Mouse (Mus musculus): Measurements from ENCODE around the gene Gnai3.

Gene Gnai3

DNA sequence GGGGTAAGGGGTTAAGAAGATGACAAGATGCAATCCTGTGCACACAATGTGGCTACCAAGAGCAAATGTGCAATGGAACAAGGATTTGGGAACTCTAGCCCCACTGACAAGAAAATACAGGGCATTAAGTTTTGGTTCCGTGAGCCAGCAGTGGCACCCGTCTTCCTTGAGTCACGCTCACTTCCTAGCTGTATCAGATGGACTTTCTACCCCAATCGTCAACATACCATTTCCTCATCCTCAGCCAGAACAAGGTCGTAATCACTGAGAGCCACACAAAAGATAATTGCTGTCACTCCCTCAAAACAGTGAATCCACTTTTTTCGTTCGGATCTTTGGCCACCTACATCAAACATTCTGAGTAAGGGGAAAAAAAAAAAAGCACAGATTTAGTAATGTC, 33.7 kb downstream of the Gnai3 start:
- DNase-seq (ENCODE audit: low read depth, low spot score) = no peak

GRCm38 (mm10) chr3:108111320-108111719, 34.6 kb downstream of the Gnai3 start:
- no peak for DNase-seq (ENCODE audit: low read depth, low spot score)

- DNase-seq (ENCODE audit: low read depth, low spot score) = no peak
These were observed 40.7 kb downstream of the Gnai3 start for GRCm38 (mm10) chr3:108105281-108105680.

- DNase-seq (ENCODE audit: low read depth, low spot score) = no peak
These were observed 43.9 kb downstream of the Gnai3 start for GRCm38 (mm10) chr3:108102075-108102474.

- no peak for DNase-seq (ENCODE audit: low read depth, low spot score)
These were observed 44.4 kb downstream of the Gnai3 start for GRCm38 (mm10) chr3:108101594-108101993.

DNA sequence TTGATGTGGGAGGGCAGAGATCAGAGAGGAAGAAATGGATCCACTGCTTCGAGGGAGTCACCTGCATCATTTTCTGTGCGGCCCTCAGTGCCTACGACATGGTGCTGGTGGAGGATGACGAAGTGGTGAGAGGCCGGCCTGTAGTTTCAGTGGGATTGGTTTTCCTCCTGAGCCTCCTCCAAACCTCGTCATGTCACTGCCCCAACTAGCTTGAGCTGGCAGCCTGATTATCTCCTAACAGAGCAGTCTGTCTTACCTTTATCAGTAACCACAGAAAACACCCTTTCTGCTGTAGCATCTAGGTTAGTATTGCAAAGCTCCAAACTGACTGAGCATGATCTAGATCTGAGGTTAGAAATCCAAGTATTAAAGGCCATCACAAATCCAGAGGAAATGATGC, 47.6 kb downstream of the Gnai3 start:
- no peak for DNase-seq (ENCODE audit: low read depth, low spot score)

DNA sequence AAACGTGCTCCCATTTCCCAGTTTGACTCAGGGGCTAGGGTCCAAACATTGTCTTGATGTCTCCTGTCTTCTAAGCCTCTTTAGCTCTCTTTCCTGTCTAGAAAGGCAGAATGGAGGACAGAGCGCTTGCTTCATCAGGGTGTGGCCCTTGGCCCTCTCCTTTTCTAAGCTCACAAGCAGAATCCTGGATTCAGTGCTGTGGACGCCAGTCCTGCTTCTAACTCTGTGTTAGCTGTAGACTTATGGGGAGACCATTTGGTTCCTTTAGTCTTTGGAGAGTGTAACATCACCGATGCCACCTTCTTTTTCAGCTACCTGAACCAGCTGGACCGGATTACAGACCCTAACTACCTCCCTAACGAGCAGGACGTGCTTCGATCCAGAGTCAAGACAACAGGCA, 48.3 kb downstream of the Gnai3 start:
- DNase-seq (ENCODE audit: low read depth, low spot score) = no peak

- DNase-seq (ENCODE audit: low read depth, low spot score) = no peak
These were observed 49.2 kb downstream of the Gnai3 start for GRCm38 (mm10) chr3:108096726-108097125.

DNA sequence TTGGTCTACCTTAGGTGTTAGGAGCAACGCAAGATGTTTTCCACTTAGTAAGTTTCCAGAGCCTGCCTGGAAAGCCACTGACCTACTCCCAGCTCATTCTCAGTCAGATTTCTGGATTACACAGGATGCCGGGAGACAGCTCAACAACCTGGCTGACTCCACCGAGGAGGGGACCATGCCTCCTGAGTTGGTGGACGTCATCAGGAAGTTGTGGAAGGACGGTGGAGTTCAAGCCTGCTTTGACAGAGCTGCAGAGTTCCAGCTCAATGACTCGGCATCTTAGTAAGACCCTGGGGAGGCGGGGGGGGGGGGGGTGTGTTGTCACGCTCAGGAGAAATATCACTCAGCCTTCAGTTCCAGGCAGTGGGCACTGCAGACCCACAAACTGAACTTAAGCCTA, 49.7 kb downstream of the Gnai3 start:
- DNase-seq (ENCODE audit: low read depth, low spot score) = no peak

- DNase-seq (ENCODE audit: low read depth, low spot score) = no peak
These were observed 50.8 kb downstream of the Gnai3 start for GRCm38 (mm10) chr3:108094976-108095760.

- no peak for DNase-seq (ENCODE audit: low read depth, low spot score)
These were observed 51.8 kb downstream of the Gnai3 start for GRCm38 (mm10) chr3:108094146-108094545.

DNA sequence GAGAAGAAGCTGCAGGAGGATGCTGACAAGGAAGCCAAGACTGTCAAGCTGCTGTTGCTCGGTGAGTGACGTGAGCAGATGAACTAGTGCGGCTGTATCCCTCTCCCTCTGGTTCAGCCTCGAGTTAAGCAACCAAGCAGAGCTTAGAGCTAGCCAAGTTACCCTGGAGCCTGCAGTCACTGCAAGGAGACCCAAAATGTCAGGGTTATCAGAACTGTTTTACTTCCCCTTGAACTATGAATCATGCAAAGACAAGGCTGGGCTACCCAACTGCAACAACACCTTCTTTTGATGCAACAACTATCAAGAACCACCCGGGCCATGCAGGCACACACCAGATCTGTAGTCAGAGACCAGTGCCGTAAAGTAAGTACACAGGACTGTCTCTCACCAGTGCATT, 52.6 kb downstream of the Gnai3 start:
- no peak for DNase-seq (ENCODE audit: low read depth, low spot score)

DNA sequence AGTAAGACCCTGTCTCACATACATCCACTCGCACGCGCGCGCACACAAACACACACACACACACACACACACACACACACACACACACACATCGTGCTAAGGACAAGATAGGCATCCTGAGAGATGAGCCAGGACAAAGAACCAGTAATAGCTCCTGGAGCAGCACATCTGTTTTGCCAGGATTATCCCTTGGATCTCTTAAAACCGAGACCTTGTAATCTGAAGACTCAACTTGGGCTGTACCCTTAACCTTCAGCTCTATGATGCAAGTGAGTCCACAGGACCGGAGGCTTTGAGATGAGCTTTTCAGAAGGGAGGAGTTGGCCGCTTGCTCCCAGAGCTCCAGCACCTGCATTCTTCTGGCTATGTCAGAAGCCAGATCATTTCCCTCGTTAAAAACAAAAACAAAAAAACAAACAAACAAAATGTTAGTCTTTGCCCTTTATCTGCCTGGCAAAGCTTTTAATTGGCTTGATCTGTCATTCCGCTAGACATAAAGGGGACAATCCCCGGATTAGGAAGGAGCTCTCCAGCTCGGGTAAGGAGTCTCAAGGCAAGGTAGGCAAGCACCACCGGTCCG, 53.3 kb downstream of the Gnai3 start, which contains the start of gene Gnat2:
Gene Gnat2 (plus strand): TSS at position 254 of the 580 bp plus-strand sequence.
- DNase-seq (ENCODE audit: low read depth, low spot score) = no peak

- no peak for DNase-seq (ENCODE audit: low read depth, low spot score)
These were observed 53.9 kb downstream of the Gnai3 start for GRCm38 (mm10) chr3:108092030-108092429.

- no peak for DNase-seq (ENCODE audit: low read depth, low spot score)
These were observed 55.4 kb downstream of the Gnai3 start for GRCm38 (mm10) chr3:108090561-108090960.

DNA sequence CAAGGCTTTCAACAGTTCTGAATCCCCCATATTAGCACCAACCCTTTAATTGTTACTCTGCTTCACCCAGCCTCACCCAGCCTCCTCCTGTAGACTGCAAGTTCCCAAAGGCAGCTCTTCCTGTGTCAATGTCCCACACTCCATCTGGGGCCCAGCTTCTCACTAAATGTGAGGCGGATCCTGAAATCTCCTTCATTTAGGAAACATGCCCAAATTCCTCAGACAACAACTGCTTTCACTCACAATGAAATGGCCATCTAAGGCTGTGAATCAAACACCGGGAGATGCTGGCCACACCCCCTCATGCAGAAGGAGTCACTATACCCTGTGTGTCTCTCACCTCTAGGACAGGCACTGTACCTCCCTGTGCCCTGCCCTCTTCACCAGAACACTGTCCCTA, 56.0 kb downstream of the Gnai3 start:
- DNase-seq (ENCODE audit: low read depth, low spot score) = peak; percentile 36

GRCm38 (mm10) chr3:108088842-108089380, 57.0 kb downstream of the Gnai3 start:
- no peak for DNase-seq (ENCODE audit: low read depth, low spot score)

DNA sequence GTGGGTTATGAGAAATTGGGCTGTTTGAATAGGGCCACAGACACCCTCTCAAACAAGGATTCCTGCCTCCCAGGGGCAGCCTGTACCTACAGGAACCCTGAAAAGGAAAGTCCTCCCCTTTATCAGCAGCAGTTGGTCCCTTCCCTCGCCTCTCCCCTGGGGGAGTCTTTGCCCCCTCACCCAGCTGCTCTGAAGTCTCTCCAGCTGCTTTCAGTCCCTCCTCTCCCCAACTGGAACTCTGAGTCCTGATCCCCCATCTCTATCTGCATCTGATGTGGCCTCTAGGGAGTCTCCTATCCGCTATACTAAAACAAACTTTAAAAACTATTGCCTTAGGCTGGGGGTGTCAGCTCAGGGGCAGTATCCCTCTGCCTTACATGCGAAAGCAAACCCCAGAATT, 58.6 kb downstream of the Gnai3 start:
- no peak for DNase-seq (ENCODE audit: low read depth, low spot score)

- DNase-seq (ENCODE audit: low read depth, low spot score) = peak; percentile 91
These were observed 59.4 kb downstream of the Gnai3 start, which contains the start of gene Ampd2 for GRCm38 (mm10) chr3:108086470-108086979. TSS of gene Ampd2 (minus strand) at chr3:108086651.

GRCm38 (mm10) chr3:108085721-108086469, 60.1 kb downstream of the Gnai3 start:
- peak; percentile 64 for DNase-seq (ENCODE audit: low read depth, low spot score)

DNA sequence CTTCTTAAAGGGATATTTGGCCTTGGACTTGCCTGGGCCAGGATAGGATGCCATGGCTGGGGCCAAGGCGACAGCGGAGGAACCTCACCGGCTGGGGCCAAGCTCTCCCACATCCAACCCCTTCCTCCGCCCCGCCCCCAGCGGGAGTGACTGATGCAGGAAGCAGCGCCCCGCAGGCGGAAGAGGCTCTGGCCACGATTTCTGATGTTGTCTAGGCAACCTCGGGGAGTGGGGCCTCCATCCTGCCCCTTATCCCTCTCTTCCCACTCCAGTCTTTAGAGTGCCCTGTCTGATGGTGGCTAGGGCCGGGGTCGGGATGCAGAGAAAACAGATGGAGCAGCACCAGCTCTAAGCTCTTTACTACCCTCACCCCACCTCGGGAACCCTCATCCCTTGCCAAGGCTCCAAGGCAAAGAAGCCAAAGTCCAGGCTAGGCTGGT, 60.6 kb downstream of the Gnai3 start:
- peak; percentile 92 for DNase-seq (ENCODE audit: low read depth, low spot score)

DNA sequence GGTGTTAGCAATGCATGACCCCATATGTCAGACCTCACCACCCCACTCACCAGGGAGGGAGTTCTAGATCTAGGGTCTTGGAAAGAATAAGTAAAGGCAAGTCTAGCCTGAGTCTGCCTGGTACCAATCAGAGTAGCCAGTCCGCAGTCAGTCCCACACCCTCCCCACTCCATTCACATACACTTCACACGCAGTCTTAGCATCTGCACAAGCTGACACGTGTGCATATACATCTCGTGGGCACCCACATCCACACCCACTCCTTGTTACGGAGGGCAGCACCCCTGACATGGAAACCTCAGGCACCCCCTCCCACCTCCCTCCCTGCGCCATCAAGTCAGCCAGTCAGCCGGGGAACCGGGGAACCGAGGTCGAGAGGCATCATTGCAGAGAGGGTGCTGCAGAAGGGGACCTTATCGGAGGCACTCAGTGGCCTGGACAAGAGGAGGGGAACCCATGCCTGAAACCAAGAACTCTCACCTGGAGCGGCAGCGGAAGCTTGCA, 61.1 kb downstream of the Gnai3 start:
- no peak for DNase-seq (ENCODE audit: low read depth, low spot score)

Measured in ZHBTc4 (cell line).